Mouse (Mus musculus) olfactory bulb, adult 2 months (tissue): Measurements from ENCODE around the gene Tomm6.

Experiments
- CTCF ChIP-seq: fragments of 200-500 bp; IDR thresholded peaks from 2 replicates; pipeline ENCODE4 v1.5.1; 2012; ENCODE audit warnings: low read depth, mild to moderate bottlenecking, low read length, moderate library complexity; ENCODE audit not compliant: insufficient read depth
- POLR2A ChIP-seq: fragments of 200-500 bp; IDR thresholded peaks from 2 replicates; pipeline ENCODE4 v1.6.1; 2012; ENCODE audit warnings: mild to moderate bottlenecking, low read depth, low read length, moderate library complexity; ENCODE audit not compliant: insufficient read depth

- TF ChIP-seq POLR2A: no peak
- no peak for TF ChIP-seq CTCF
These were observed 19.0 kb downstream of the Tomm6 start for GRCm38 (mm10) chr17:47669166-47669565.
